Mouse (Mus musculus): Measurements from ENCODE around the gene Ccdc153. TPM values are rescaled to one million over a fixed set of nuclear protein-coding genes. Genes with fewer than 3 reads are reported as not detected.

Ccdc153 gene
- 14.2 and 18.1 TPM in 2 replicates for polyA plus RNA-seq (2021; fragmentation: Nextera tagmentation)
- long read RNA-seq, experiment 1, partial matches to known transcripts = 0 of 10 reads
- long read RNA-seq, experiment 1, other reads (novel, unspliced or antisense) = 5 of 10 reads
- long read RNA-seq, experiment 2, partial matches to known transcripts = 0 of 1 reads
- long read RNA-seq, experiment 2, other reads (novel, unspliced or antisense) = 0 of 1 reads

GRCm38 (mm10) chr9:44240399-44240798, at the start of gene Ccdc153:
Ccdc153 (plus strand) TSS chr9:44240676.

GRCm38 (mm10) chr9:44233802-44234478, 6.5 kb upstream of the Ccdc153 start, which contains the start of gene Cbl:
Cbl (minus strand) TSS chr9:44234049.

GRCm38 (mm10) chr9:44251314-44251713, 10.8 kb downstream of the Ccdc153 start, which contains the start of gene Pdzd3:
Pdzd3 (minus strand) TSS chr9:44251471.

GRCm38 (mm10) chr9:44268432-44268831, 28.0 kb downstream of the Ccdc153 start, which contains the start of gene Nlrx1:
Nlrx1 (minus strand) TSS chr9:44268599.

GRCm38 (mm10) chr9:44288076-44288958, 47.8 kb downstream of the Ccdc153 start, which contains the start of gene Abcg4:
Abcg4 (minus strand) TSS chr9:44288615.

Other genes starting within 250 kb of the Ccdc153 start
- 324 and 386 TPM in 2 replicates for gene Thy1, start 197.3 kb upstream of the Ccdc153 start, polyA plus RNA-seq (2021; fragmentation: Nextera tagmentation)
- gene Usp2, start 173.7 kb upstream of the Ccdc153 start, polyA plus RNA-seq (2021; fragmentation: Nextera tagmentation) = 116 and 137 TPM in 2 replicates
- gene Mfrp, start 138.9 kb upstream of the Ccdc153 start, polyA plus RNA-seq (2021; fragmentation: Nextera tagmentation) = 0.06 and 9.7 TPM in 2 replicates
- 30.3 and 40.8 TPM in 2 replicates for gene C1qtnf5, start 133.4 kb upstream of the Ccdc153 start, polyA plus RNA-seq (2021; fragmentation: Nextera tagmentation)
- 0.10 and 0.14 TPM in 2 replicates for gene Gm49380, start 127.2 kb upstream of the Ccdc153 start, polyA plus RNA-seq (2021; fragmentation: Nextera tagmentation)
- 10.8 and 13.6 TPM in 2 replicates for gene Rnf26, start 127.2 kb upstream of the Ccdc153 start, polyA plus RNA-seq (2021; fragmentation: Nextera tagmentation)
- gene Mcam, start 106.2 kb upstream of the Ccdc153 start, polyA plus RNA-seq (2021; fragmentation: Nextera tagmentation) = 2.6 and 2.8 TPM in 2 replicates
- 11.8 and 12.1 TPM in 2 replicates for gene Cbl, start 6.6 kb upstream of the Ccdc153 start, polyA plus RNA-seq (2021; fragmentation: Nextera tagmentation)
- 0.90 and 1.1 TPM in 2 replicates for gene Pdzd3, start 10.8 kb downstream of the Ccdc153 start, polyA plus RNA-seq (2021; fragmentation: Nextera tagmentation)
- gene Nlrx1, start 27.9 kb downstream of the Ccdc153 start, polyA plus RNA-seq (2021; fragmentation: Nextera tagmentation) = 6.2 and 7.2 TPM in 2 replicates
- gene Abcg4, start 47.9 kb downstream of the Ccdc153 start, polyA plus RNA-seq (2021; fragmentation: Nextera tagmentation) = 25.1 and 26.3 TPM in 2 replicates
- 2.9 and 4.2 TPM in 2 replicates for gene Hinfp, start 65.0 kb downstream of the Ccdc153 start, polyA plus RNA-seq (2021; fragmentation: Nextera tagmentation)
- gene C2cd2l, start 79.6 kb downstream of the Ccdc153 start, polyA plus RNA-seq (2021; fragmentation: Nextera tagmentation) = 17.9 and 19.0 TPM in 2 replicates
- gene Dpagt1, start 85.3 kb downstream of the Ccdc153 start, polyA plus RNA-seq (2021; fragmentation: Nextera tagmentation) = 10.3 and 12.5 TPM in 2 replicates
- 40.3 and 56.5 TPM in 2 replicates for gene H2afx, start 94.0 kb downstream of the Ccdc153 start, polyA plus RNA-seq (2021; fragmentation: Nextera tagmentation)
- 32.2 and 38.1 TPM in 2 replicates for gene Hmbs, start 103.6 kb downstream of the Ccdc153 start, polyA plus RNA-seq (2021; fragmentation: Nextera tagmentation)
- 48.4 and 50.0 TPM in 2 replicates for gene Vps11, start 121.0 kb downstream of the Ccdc153 start, polyA plus RNA-seq (2021; fragmentation: Nextera tagmentation)
- 19.2 and 19.5 TPM in 2 replicates for gene Hyou1, start 138.8 kb downstream of the Ccdc153 start, polyA plus RNA-seq (2021; fragmentation: Nextera tagmentation)
- 20.2 and 25.1 TPM in 2 replicates for gene Slc37a4, start 156.2 kb downstream of the Ccdc153 start, polyA plus RNA-seq (2021; fragmentation: Nextera tagmentation)
- 2,038 and 2,060 TPM in 2 replicates for gene Rps25, start 166.5 kb downstream of the Ccdc153 start, polyA plus RNA-seq (2021; fragmentation: Nextera tagmentation)
- 191 and 194 TPM in 2 replicates for gene Trappc4, start 166.9 kb downstream of the Ccdc153 start, polyA plus RNA-seq (2021; fragmentation: Nextera tagmentation)
- 3.3 and 3.5 TPM in 2 replicates for gene Ccdc84, start 177.9 kb downstream of the Ccdc153 start, polyA plus RNA-seq (2021; fragmentation: Nextera tagmentation)
- not detected in 2 replicates for gene Foxr1, start 200.5 kb downstream of the Ccdc153 start, polyA plus RNA-seq (2021; fragmentation: Nextera tagmentation)
- not detected in 2 replicates for gene Upk2, start 214.3 kb downstream of the Ccdc153 start, polyA plus RNA-seq (2021; fragmentation: Nextera tagmentation)
- 3.1 and 3.2 TPM in 2 replicates for gene Bcl9l, start 242.1 kb downstream of the Ccdc153 start, polyA plus RNA-seq (2021; fragmentation: Nextera tagmentation)